Mouse (Mus musculus) olfactory bulb, adult 2 months (tissue): ENCODE data around the gene Traf2.

Experiments used
- CTCF ChIP-seq: fragments of 200-500 bp; IDR thresholded peaks from 2 replicates; pipeline ENCODE4 v1.5.1; 2012; ENCODE audit warnings: low read depth, mild to moderate bottlenecking, low read length, moderate library complexity; ENCODE audit not compliant: insufficient read depth
- POLR2A ChIP-seq: fragments of 200-500 bp; IDR thresholded peaks from 2 replicates; pipeline ENCODE4 v1.6.1; 2012; ENCODE audit warnings: mild to moderate bottlenecking, low read depth, low read length, moderate library complexity; ENCODE audit not compliant: insufficient read depth

DNA sequence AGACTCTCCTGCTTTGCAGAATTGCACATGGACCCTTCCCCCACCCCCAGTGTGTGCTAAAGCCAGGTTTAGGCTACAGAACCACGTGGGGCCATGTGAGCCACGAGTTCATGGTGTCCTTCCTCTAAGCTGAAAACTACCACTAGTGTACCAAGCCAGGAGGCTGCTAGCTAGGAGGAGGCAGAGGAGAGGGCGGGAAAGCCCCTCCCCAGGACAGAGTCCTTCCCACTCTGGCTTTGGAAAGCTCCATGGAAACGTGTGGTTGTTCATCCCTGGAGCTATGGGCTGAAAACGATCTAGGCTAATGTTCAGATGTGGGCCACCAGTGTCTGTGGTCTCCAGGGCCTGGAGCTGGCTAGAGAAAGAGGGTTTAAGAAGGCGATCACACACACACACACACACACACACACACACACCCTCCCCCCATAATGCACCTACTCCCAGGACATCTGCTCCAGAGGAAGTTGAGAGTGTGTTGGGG is 33.9 kb upstream of the Traf2 start:
- TF ChIP-seq POLR2A (no peak), CTCF (no peak)
